Mouse (Mus musculus): ENCODE measurements around the gene Fgf2.

- TF ChIP-seq CTCF (IDR thresholded peaks at IDR 0.05; ENCODE audit: control insufficient read depth, insufficient read depth, insufficient read length) (no peak), USF1 (IDR thresholded peaks at IDR 0.05; ENCODE audit: low read depth) (no peak), MYOD1 (IDR thresholded peaks at IDR 0.05; ENCODE audit: control insufficient read depth, insufficient read length, low read depth) (no peak)
These were observed 50.7 kb downstream of the Fgf2 start for GRCm38 (mm10) chr3:37398661-37399395.
